Mouse (Mus musculus): Measurements from ENCODE around the gene Rln3. TPM values are rescaled to one million over a fixed set of nuclear protein-coding genes. Genes with fewer than 3 reads are reported as not detected.

Gene Rln3
- total RNA-seq, 2 experiments from 2014 or later = not detected

DNA sequence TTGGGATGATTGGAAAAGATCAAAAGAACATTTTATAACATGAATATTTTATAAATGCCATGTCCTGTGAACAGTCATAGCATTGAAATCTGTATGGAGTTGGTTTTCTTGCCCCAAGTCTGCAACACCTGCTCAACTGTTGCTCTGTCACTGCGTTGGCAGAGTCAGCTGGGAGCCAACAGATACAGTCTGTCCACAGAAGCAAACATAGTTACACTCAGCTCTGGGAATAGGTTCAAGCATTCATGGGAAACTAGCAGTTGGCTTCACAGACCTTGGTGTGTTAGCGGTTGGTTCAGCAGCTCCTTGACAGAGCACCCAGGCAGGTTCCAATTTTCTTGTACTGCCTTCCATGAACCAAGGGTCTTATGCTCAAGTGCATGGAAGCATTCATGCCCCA is 25.9 kb upstream of the Rln3 start:
- peak; percentile 54 for DNase-seq
- TF ChIP-seq CTCF (IDR thresholded peaks at IDR 0.05) = no peak
- intact Hi-C loops (cut with DNase I) = no loop called here
- no peak overlapping the region for H3K4me3 ChIP-seq
- H3K27ac ChIP-seq = peak overlapping the region; percentile 85

- no peak for TF ChIP-seq CTCF (IDR thresholded peaks at IDR 0.05)
- intact Hi-C loops (cut with DNase I) = no loop called here
- no peak for DNase-seq
- no peak overlapping the region for H3K4me3 ChIP-seq
- peak overlapping the region; percentile 85 for H3K27ac ChIP-seq
These were observed 25.4 kb upstream of the Rln3 start for GRCm38 (mm10) chr8:84070241-84070640.

GRCm38 (mm10) chr8:84069750-84070149 is 24.9 kb upstream of the Rln3 start:
- intact Hi-C loops (cut with DNase I) = loop anchor here (5.0 kb wide), 2 partner anchors 33 to 57 kb away; partner anchors contain the start of genes 2210011C24Rik and Dcaf15
- peak overlapping the region; percentile 85 for H3K27ac ChIP-seq
- H3K4me3 ChIP-seq = no peak overlapping the region
- no peak for DNase-seq
- TF ChIP-seq CTCF (IDR thresholded peaks at IDR 0.05) = no peak

DNA sequence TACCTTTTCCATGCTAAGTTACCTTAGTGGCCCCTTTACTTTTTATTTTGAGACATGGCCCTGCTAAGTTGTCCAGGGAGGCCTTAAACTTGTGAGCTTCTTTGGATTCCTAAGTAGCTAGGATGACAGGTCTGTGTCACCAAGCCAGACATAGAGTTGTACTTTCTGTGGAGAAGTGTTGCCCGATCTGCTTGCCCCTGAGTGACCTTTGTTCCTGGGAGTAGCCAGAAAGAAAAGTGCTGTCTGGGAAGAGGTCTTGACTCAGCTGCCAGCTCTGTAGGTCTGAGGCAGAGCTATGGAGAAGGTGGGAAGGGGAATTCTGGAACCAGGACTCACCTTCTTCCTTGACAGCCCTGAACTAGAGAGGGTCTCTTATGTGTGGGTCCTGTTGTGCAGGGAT is 24.4 kb upstream of the Rln3 start:
- Histone ChIP-seq H3K27ac (peak overlapping the region; percentile 85), H3K4me3 (no peak overlapping the region)
- TF ChIP-seq CTCF (IDR thresholded peaks at IDR 0.05) = no peak
- no peak for DNase-seq
- intact Hi-C loops (cut with DNase I) = loop anchor here (5.0 kb wide), 2 partner anchors 33 to 57 kb away; partner anchors contain the start of genes 2210011C24Rik and Dcaf15

- no peak overlapping the region for H3K4me3 ChIP-seq
- H3K27ac ChIP-seq = peak overlapping the region; percentile 85
- intact Hi-C loops (cut with DNase I) = loop anchor here (5.0 kb wide), 2 partner anchors 34 to 56 kb away; partner anchors contain the start of genes 2210011C24Rik and Dcaf15
- no peak for DNase-seq
- no peak for TF ChIP-seq CTCF (IDR thresholded peaks at IDR 0.05)
These were observed 23.7 kb upstream of the Rln3 start for GRCm38 (mm10) chr8:84068316-84069035.

DNA sequence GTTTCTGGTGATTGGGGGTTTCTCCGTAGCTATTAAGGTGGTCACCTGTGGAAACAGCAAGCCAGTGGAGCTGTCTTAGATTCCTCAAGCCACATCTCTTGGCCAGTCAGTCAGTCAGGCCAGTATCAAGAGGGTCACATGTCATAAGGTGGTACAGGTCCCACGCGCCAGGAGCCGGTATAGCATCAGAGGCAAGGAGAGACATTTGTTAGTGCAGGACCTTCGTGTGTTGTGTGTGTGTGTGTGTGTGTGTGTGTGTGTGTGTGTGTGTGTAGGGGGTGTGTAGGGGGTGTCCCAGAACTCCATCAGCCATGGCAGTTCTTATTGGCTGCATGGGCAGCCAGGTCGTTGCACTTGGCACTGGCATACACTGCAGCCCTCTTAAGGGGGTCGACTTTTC is 23.1 kb upstream of the Rln3 start:
- peak overlapping the region; percentile 91 for H3K4me3 ChIP-seq
- TF ChIP-seq CTCF (IDR thresholded peaks at IDR 0.05) = no peak
- intact Hi-C loops (cut with DNase I) = loop anchor here (5.0 kb wide), 2 partner anchors 34 to 56 kb away; partner anchors contain the start of genes 2210011C24Rik and Dcaf15
- H3K27ac ChIP-seq = peak overlapping the region; percentile 95
- no peak for DNase-seq

- peak; percentile 97 for DNase-seq
- peak overlapping the region; percentile 95 for H3K27ac ChIP-seq
- H3K4me3 ChIP-seq = peak overlapping the region; percentile 91
- intact Hi-C loops (cut with DNase I) = loop anchor here (5.0 kb wide), 2 partner anchors 35 to 55 kb away; partner anchors contain the start of genes 2210011C24Rik and Dcaf15
- no peak for TF ChIP-seq CTCF (IDR thresholded peaks at IDR 0.05)
These were observed 22.3 kb upstream of the Rln3 start for GRCm38 (mm10) chr8:84067047-84067573.

DNA sequence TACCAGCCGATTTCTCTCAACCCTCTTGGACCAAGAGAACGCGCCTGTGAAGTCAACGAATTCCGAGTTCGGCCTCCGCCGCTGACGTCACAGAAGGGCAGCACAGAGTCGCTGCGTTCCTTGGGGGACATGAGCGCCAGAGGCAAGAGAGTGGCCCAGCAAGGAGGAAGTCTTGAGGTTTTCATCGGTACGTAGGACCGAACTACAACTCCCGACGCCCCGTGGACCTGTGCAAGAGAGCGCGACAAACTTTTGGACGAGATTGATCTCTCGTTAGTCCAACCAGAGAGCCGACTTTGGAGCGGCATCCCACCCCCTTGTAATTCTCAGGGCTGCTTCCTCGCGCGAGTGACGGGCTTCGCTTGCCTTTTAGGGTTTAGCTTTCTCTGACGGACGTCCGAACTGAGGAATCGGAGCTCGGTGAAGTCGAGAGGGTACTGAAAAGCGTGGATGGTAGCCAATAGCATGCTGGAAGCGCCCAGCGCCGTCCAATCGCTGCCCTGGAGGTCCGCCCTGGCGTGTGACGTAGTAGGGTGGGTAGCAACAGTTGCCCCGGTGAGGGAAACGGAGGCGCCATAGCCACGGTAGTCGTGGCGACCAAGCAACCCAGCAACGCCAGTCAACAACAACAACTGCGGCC is 21.6 kb upstream of the Rln3 start, which contains the start of gene Rfx1:
Rfx1 (plus strand) TSS at position 544 of the 640 bp plus-strand sequence.
- peak within 1 kb of the TSS; percentile 98 for H3K27ac ChIP-seq
- TF ChIP-seq CTCF (IDR thresholded peaks at IDR 0.05) = no peak
- H3K4me3 ChIP-seq = peak within 1 kb of the TSS; percentile 91
- DNase-seq = peak; percentile 99
- intact Hi-C loops (cut with DNase I) = loop anchor here (5.0 kb wide), 2 partner anchors 36 to 54 kb away; partner anchors contain the start of genes 2210011C24Rik and Dcaf15

- no peak for DNase-seq
- intact Hi-C loops (cut with DNase I) = loop anchor here (5.0 kb wide), 2 partner anchors 37 to 53 kb away; partner anchors contain the start of genes 2210011C24Rik and Dcaf15
- Histone ChIP-seq H3K4me3 (peak overlapping the region; percentile 76), H3K27ac (peak overlapping the region; percentile 98)
- TF ChIP-seq CTCF (IDR thresholded peaks at IDR 0.05) = no peak
These were observed 20.8 kb upstream of the Rln3 start for GRCm38 (mm10) chr8:84065457-84066072.

GRCm38 (mm10) chr8:84065037-84065436 is 20.2 kb upstream of the Rln3 start, which contains the start of gene Gm10643:
Gene Gm10643 (minus strand): TSS chr8:84065137.
- H3K27ac ChIP-seq = peak within 1 kb of the TSS; percentile 98
- peak within 1 kb of the TSS; percentile 76 for H3K4me3 ChIP-seq
- TF ChIP-seq CTCF (IDR thresholded peaks at IDR 0.05) = no peak
- intact Hi-C loops (cut with DNase I) = loop anchor here (5.0 kb wide), 2 partner anchors 37 to 53 kb away; partner anchors contain the start of genes 2210011C24Rik and Dcaf15
- DNase-seq = no peak

DNA sequence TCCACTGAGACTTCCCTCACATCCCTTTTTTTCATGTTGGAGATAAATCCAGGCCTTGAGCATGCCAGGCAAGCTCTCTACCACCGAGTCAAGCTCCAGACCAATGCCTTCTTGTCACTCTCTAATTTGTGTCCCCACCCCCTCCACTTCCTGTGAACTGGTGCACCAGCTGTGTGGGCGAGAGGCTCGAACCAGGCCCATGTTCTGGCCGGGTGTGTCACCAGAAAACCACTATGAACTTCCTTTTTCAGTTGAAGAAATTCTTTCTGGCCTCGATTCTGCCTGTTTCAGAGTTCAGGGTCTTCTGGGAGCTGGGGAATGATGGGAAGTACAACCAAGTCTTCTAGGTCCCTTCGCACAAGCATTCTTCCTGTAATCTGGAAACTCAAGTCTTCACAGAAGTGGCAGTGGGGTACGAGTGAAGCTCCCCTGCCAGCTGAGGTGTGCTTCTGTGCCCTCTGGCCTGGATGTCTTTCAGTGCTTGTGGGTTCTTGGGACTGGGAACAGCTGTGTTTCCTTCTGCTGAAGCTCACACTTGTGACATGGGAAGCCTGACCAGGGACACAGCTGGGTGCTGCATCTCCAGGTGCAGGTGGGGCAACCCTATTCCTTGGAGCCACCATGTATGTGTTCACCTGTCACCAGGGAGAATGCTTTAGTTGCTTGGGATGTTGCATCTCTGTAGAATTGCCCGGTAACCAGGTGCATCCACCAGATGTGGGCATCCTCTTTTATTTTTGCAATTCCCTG is 19.2 kb upstream of the Rln3 start:
- no peak for DNase-seq
- no peak for TF ChIP-seq CTCF (IDR thresholded peaks at IDR 0.05)
- Histone ChIP-seq H3K27ac (peak overlapping the region; percentile 38; the same call in 1 of the 2 replicates), H3K4me3 (no peak overlapping the region)
- intact Hi-C loops (cut with DNase I) = no loop called here
